Mouse (Mus musculus): ENCODE measurements around the gene Ppp1r32.

GRCm38 (mm10) chr19:10435908-10436307 lies 46.8 kb downstream of the Ppp1r32 start:
- TF ChIP-seq CTCF (IDR thresholded peaks at IDR 0.05; ENCODE audit: low read depth, low read length) (peak; percentile 76), POLR2A (IDR thresholded peaks at IDR 0.05; ENCODE audit: extremely low read depth, insufficient read depth, low read length) (no peak)

All from liver, adult 2 months (tissue).